Mouse (Mus musculus) MEL (cell line): ENCODE measurements at regions not wholly inside any gene's neighbourhood (a gene's known extent, or its start where the extent isn't known, plus 50 kb on each side); places are given as distances from the start of the nearest gene placed in this dataset.

ENCODE experiments used
- DNase-seq: peaks from one replicate; pipeline ENCODE4 v3.0.0; 2011; ENCODE audit warnings: low read depth, low spot score
- H3K27ac ChIP-seq: 2 replicates; pipeline ENCODE4 v1.5.1; 2012; ENCODE audit warnings: low read depth, mild to moderate bottlenecking, control low read depth, low read length, moderate library complexity; ENCODE audit not compliant: control insufficient read depth
- H3K27me3 ChIP-seq, 2 experiments: fragments of 150-350 bp in 1 of 2; sonication (generic) in 1 of 2; 2 replicates each; pipeline ENCODE4 v1.6.1; 2012; ENCODE audit warnings: low read length in 2 of 2, mild to moderate bottlenecking in 2 of 2, improper control_type of control experiment in 1 of 2, moderate library complexity in 1 of 2; ENCODE audit not compliant: insufficient read depth in 2 of 2, control insufficient read depth in 1 of 2
- H3K36me3 ChIP-seq, 2 experiments: 2 replicates each; pipeline ENCODE4 v1.6.1; 2012 to 2014; ENCODE audit warnings: low read length in 2 of 2, improper control_type of control experiment in 1 of 2, inconsistent platforms in 1 of 2, mild to moderate bottlenecking in 1 of 2; ENCODE audit not compliant: insufficient read depth in 2 of 2, control insufficient read depth in 1 of 2
- H3K4me1 ChIP-seq, 2 experiments: fragments of 150-350 bp in 1 of 2; sonication (generic) in 1 of 2; 2 replicates each; pipeline ENCODE4 v1.6.1; 2012; ENCODE audit warnings: low read length in 2 of 2, improper control_type of control experiment in 1 of 2, mild to moderate bottlenecking in 1 of 2; ENCODE audit not compliant: insufficient read depth in 2 of 2, control insufficient read depth in 1 of 2
- H3K4me3 ChIP-seq, 2 experiments: fragments of 150-350 bp in 1 of 2; sonication (generic) in 1 of 2; 2 replicates each; pipeline ENCODE4 v1.5.1; 2012; ENCODE audit warnings: low read depth in 2 of 2, low read length in 2 of 2, mild to moderate bottlenecking in 2 of 2, moderate library complexity in 2 of 2, control low read depth in 1 of 2, improper control_type of control experiment in 1 of 2; ENCODE audit not compliant: control insufficient read depth in 1 of 2, insufficient read depth in 1 of 2
- H3K79me2 ChIP-seq: 2 replicates; pipeline ENCODE4 v1.6.1; 2012; ENCODE audit warnings: mild to moderate bottlenecking, low read length, moderate library complexity; ENCODE audit not compliant: control insufficient read depth, poor library complexity, insufficient read depth
- H3K9ac ChIP-seq: 2 replicates; pipeline ENCODE4 v1.6.1; 2012; ENCODE audit warnings: low read depth, mild to moderate bottlenecking, control low read depth, low read length, moderate library complexity; ENCODE audit not compliant: control insufficient read depth, poor library complexity, severe bottlenecking
- H3K9me3 ChIP-seq: fragments of 150-350 bp; sonication (generic); replicated peaks from 2 replicates; pipeline ENCODE4 v1.6.1; 2012; ENCODE audit warnings: mild to moderate bottlenecking, low read length, improper control_type of control experiment, moderate library complexity; ENCODE audit not compliant: insufficient read depth
- BHLHE40 ChIP-seq: IDR thresholded peaks from 2 replicates; pipeline ENCODE4 v1.6.1; 2012; ENCODE audit warnings: low read depth, mild to moderate bottlenecking, inconsistent platforms, low read length, improper control_type of control experiment, borderline replicate concordance
- CHD1 ChIP-seq: IDR thresholded peaks from 2 replicates; pipeline ENCODE4 v1.6.1; 2012; ENCODE audit warnings: low read depth, mild to moderate bottlenecking, inconsistent platforms, low read length, improper control_type of control experiment
- CHD2 ChIP-seq: IDR thresholded peaks from 2 replicates; pipeline ENCODE4 v1.6.1; 2011; ENCODE audit warnings: low read length, improper control_type of control experiment
- CTCF ChIP-seq, 3 experiments: IDR thresholded peaks in 2 of 3; conservative IDR thresholded peaks in 1 of 3; 2 replicates each; pipeline ENCODE4 v1.5.1; 2011 to 2012; ENCODE audit warnings: low read length in 3 of 3, low read depth in 2 of 3, mild to moderate bottlenecking in 2 of 3, improper control_type of control experiment in 1 of 3, inconsistent platforms in 1 of 3, mixed read lengths in 1 of 3, moderate library complexity in 1 of 3; ENCODE audit not compliant: control insufficient read depth in 1 of 3, insufficient read depth in 1 of 3, poor library complexity in 1 of 3, severe bottlenecking in 1 of 3
- E2F4 ChIP-seq: IDR thresholded peaks from 2 replicates; pipeline ENCODE4 v1.6.1; 2011; ENCODE audit warnings: low read depth, low read length, improper control_type of control experiment, borderline replicate concordance
- ELF1 ChIP-seq: IDR thresholded peaks from 2 replicates; pipeline ENCODE4 v1.6.1; 2014; ENCODE audit warnings: low read depth, mild to moderate bottlenecking, inconsistent platforms, low read length, improper control_type of control experiment, moderate library complexity
- EP300 ChIP-seq, 2 experiments: IDR thresholded peaks; 2 replicates each; pipeline ENCODE4 v1.6.1; 2011; ENCODE audit warnings: improper control_type of control experiment in 2 of 2, low read length in 2 of 2, low read depth in 1 of 2, mild to moderate bottlenecking in 1 of 2
- ETS1 ChIP-seq: IDR thresholded peaks from 2 replicates; pipeline ENCODE4 v1.6.1; 2012; ENCODE audit warnings: low read depth, mild to moderate bottlenecking, inconsistent platforms, low read length, improper control_type of control experiment, moderate library complexity
- GABPA ChIP-seq: IDR thresholded peaks from 2 replicates; pipeline ENCODE4 v1.6.1; 2012; ENCODE audit warnings: low read depth, mild to moderate bottlenecking, inconsistent platforms, low read length, improper control_type of control experiment, moderate library complexity
- GATA1 ChIP-seq: IDR thresholded peaks from 2 replicates; pipeline ENCODE4 v1.6.1; 2011; ENCODE audit warnings: low read depth, low read length, improper control_type of control experiment
- JUND ChIP-seq: IDR thresholded peaks from 2 replicates; pipeline ENCODE4 v1.6.1; 2011; ENCODE audit warnings: low read depth, mild to moderate bottlenecking, improper control_type of control experiment, low read length
- KAT2A ChIP-seq: conservative IDR thresholded peaks from 2 replicates; pipeline ENCODE4 v1.6.1; 2012; ENCODE audit warnings: low read depth, low read length, improper control_type of control experiment, inconsistent platforms
- MAFK ChIP-seq: IDR thresholded peaks from 2 replicates; pipeline ENCODE4 v1.6.1; 2011; ENCODE audit warnings: low read depth, mild to moderate bottlenecking, low read length, improper control_type of control experiment, borderline replicate concordance
- MAX ChIP-seq: IDR thresholded peaks from 2 replicates; pipeline ENCODE4 v1.6.1; 2011; ENCODE audit warnings: low read length, improper control_type of control experiment
- MAZ ChIP-seq: IDR thresholded peaks from 2 replicates; pipeline ENCODE4 v1.6.1; 2012; ENCODE audit warnings: low read depth, mild to moderate bottlenecking, inconsistent platforms, low read length, improper control_type of control experiment
- MEF2A ChIP-seq: IDR thresholded peaks from 2 replicates; pipeline ENCODE4 v1.6.1; 2014; ENCODE audit warnings: low read depth, mild to moderate bottlenecking, inconsistent platforms, low read length, improper control_type of control experiment; ENCODE audit not compliant: poor library complexity, insufficient replicate concordance, severe bottlenecking; ENCODE audit errors: extremely low read depth
- MXI1 ChIP-seq: IDR thresholded peaks from 2 replicates; pipeline ENCODE4 v1.6.1; 2011; ENCODE audit warnings: mild to moderate bottlenecking, low read depth, low read length, improper control_type of control experiment
- MYB ChIP-seq: IDR thresholded peaks from 2 replicates; pipeline ENCODE4 v1.6.1; 2011; ENCODE audit warnings: mild to moderate bottlenecking, low read depth, low read length, improper control_type of control experiment
- NELFE ChIP-seq: IDR thresholded peaks from 2 replicates; pipeline ENCODE4 v1.6.1; 2011; ENCODE audit warnings: low read depth, low read length, improper control_type of control experiment
- POLR2A ChIP-seq, 2 experiments: IDR thresholded peaks; 2 replicates each; pipeline ENCODE4 v1.6.1; 2011 to 2012; ENCODE audit warnings: low read length in 2 of 2, mild to moderate bottlenecking in 2 of 2, control low read depth in 1 of 2, improper control_type of control experiment in 1 of 2, low read depth in 1 of 2, moderate library complexity in 1 of 2; ENCODE audit not compliant: control insufficient read depth in 1 of 2, insufficient read depth in 1 of 2, poor library complexity in 1 of 2
- POLR2AphosphoS2 ChIP-seq: IDR thresholded peaks from 2 replicates; pipeline ENCODE4 v1.6.1; 2011; ENCODE audit warnings: low read length, improper control_type of control experiment
- POLR2AphosphoS5 ChIP-seq: IDR thresholded peaks from 2 replicates; pipeline ENCODE4 v1.6.1; 2012; ENCODE audit warnings: low read depth, borderline replicate concordance, mild to moderate bottlenecking, inconsistent platforms, low read length, moderate library complexity, mixed read lengths
- RAD21 ChIP-seq: IDR thresholded peaks from 2 replicates; pipeline ENCODE4 v1.6.1; 2011; ENCODE audit warnings: mild to moderate bottlenecking, low read depth, low read length, improper control_type of control experiment
- RCOR1 ChIP-seq: IDR thresholded peaks from 2 replicates; pipeline ENCODE4 v1.6.1; 2012; ENCODE audit warnings: low read depth, mild to moderate bottlenecking, inconsistent platforms, low read length, improper control_type of control experiment
- SIN3A ChIP-seq: IDR thresholded peaks from 2 replicates; pipeline ENCODE4 v1.6.1; 2012; ENCODE audit warnings: low read length, improper control_type of control experiment, inconsistent platforms
- TAL1 ChIP-seq: IDR thresholded peaks from 2 replicates; pipeline ENCODE4 v1.6.1; 2012; ENCODE audit warnings: mild to moderate bottlenecking, inconsistent platforms, low read length, moderate library complexity, mixed read lengths
- TBP ChIP-seq: IDR thresholded peaks from 2 replicates; pipeline ENCODE4 v1.8.0; 2011; ENCODE audit warnings: low read depth, low read length, improper control_type of control experiment
- TCF12 ChIP-seq: IDR thresholded peaks from 2 replicates; pipeline ENCODE4 v1.6.1; 2014; ENCODE audit warnings: low read depth, mild to moderate bottlenecking, inconsistent platforms, low read length, improper control_type of control experiment, moderate library complexity
- UBTF ChIP-seq: IDR thresholded peaks from 2 replicates; pipeline ENCODE4 v1.6.1; 2012; ENCODE audit warnings: low read depth, mild to moderate bottlenecking, inconsistent platforms, low read length, improper control_type of control experiment, moderate library complexity, borderline replicate concordance; ENCODE audit not compliant: insufficient read depth
- USF1 ChIP-seq: IDR thresholded peaks from 2 replicates; pipeline ENCODE4 v1.6.1; 2014; ENCODE audit warnings: low read depth, mild to moderate bottlenecking, inconsistent platforms, low read length, improper control_type of control experiment, moderate library complexity
- USF2 ChIP-seq, 2 experiments: IDR thresholded peaks; 2 replicates each; pipeline ENCODE4 v1.6.1; 2011 to 2012; ENCODE audit warnings: improper control_type of control experiment in 2 of 2, low read length in 2 of 2, borderline replicate concordance in 1 of 2, inconsistent platforms in 1 of 2, low read depth in 1 of 2, mild to moderate bottlenecking in 1 of 2; ENCODE audit not compliant: insufficient read depth in 1 of 2
- ZC3H11A ChIP-seq: IDR thresholded peaks from 2 replicates; pipeline ENCODE4 v1.6.1; 2012; ENCODE audit warnings: low read depth, mild to moderate bottlenecking, inconsistent platforms, low read length, improper control_type of control experiment
- ZKSCAN1 ChIP-seq: IDR thresholded peaks from 2 replicates; pipeline ENCODE4 v1.6.1; 2012; ENCODE audit warnings: low read depth, mild to moderate bottlenecking, inconsistent platforms, low read length, improper control_type of control experiment, moderate library complexity
- ZMIZ1 ChIP-seq: IDR thresholded peaks from 2 replicates; pipeline ENCODE4 v1.6.1; 2012; ENCODE audit warnings: low read depth, mild to moderate bottlenecking, inconsistent platforms, low read length, improper control_type of control experiment, moderate library complexity
- ZNF384 ChIP-seq: IDR thresholded peaks from 2 replicates; pipeline ENCODE4 v1.6.1; 2012; ENCODE audit warnings: low read depth, mild to moderate bottlenecking, inconsistent platforms, low read length, improper control_type of control experiment

DNA sequence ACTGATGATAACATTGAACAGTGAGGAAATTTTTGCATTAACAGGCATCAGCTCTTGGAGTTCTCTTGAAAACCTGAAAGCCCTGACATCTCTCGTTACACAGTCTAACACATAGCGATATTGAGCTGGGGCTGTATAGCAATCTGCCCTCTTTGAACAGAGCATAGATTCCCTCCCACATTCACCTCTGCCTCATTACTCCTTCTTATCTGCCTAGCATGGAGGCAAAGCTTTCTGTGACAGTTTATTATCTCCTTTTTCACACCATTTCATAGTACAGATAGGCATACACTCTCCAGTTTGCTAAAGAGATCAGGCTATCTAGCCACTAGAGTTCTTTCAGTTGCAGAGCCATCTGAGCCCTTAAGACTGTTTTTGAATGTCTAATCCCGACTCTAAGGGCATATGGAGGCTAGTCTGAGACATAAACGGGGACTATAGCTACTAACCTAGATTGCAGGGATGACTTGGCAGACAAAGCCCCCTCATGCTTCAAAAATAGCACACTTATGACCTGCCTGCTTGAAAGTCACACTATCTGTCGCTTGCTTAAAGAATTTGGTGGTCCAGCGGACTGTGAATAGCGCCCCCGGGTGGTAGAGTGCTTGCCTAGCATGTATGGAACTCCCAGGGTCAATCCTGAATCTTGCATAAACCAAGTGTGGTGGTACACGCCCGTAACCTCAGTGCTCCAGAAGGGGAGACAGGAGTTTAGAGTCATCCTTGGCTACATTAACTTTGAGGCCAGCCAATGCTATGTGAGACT lies 106.1 kb upstream of the Tmem164 start:
- Histone ChIP-seq H3K27ac (peak overlapping the region; percentile 97), H3K27me3 (no peaks in the 10 kb centered on the region), H3K36me3 (peaks cover 0 to 55% of the 10 kb centered on the region in 2 experiments; a peak in 2 of 4 replicates), H3K9me3 (no peaks in the 10 kb centered on the region), H3K79me2 (no peaks in the 10 kb centered on the region; the same call in 1 of the 2 replicates), H3K4me1 (peaks cover 36 to 40% of the 10 kb centered on the region in 2 experiments), H3K9ac (peak overlapping the region; percentile 48), H3K4me3 (peak overlapping the region; percentile 4 to 28)
- peak; percentile 91 for DNase-seq
- TF ChIP-seq ZKSCAN1 (no peak), GABPA (no peak), TBP (peak; percentile 52; the same call in 1 of the 2 replicates), RAD21 (peak; percentile 33), CHD1 (peak; percentile 62; the same call in 1 of the 2 replicates), MAZ (peak; percentile 74), ZMIZ1 (0 out of 2 replicates have a peak, but pooled peaks have one; percentile 13), POLR2AphosphoS5 (no peak), TCF12 (peak; percentile 95), MEF2A (no peak), ELF1 (no peak), EP300 (IDR thresholded peaks at IDR 0.05; ENCODE audit: low read depth in 1 of 2, low read length in 2 of 2) (peak; percentile 98 to 99), NELFE (peak; percentile 63), MYB (peak; percentile 90), CTCF (IDR thresholded peaks at IDR 0.05 in 2 of 3, conservative IDR thresholded peaks at IDR 0.05 in 1 of 3; ENCODE audit: control insufficient read depth in 1 of 3, insufficient read depth in 1 of 3, low read depth in 2 of 3, low read length in 3 of 3, poor library complexity in 1 of 3, severe bottlenecking in 1 of 3) (peak; percentile 74 to 83 (median 80)), MXI1 (peak; percentile 42), MAX (no peak; the same call in 1 of the 2 replicates), GATA1 (peak; percentile 99), ZNF384 (peak; percentile 59), BHLHE40 (0 out of 2 replicates have a peak, but pooled peaks have one; percentile 23), E2F4 (no peak), KAT2A (no peak; the same call in 1 of the 2 replicates), SIN3A (peak; percentile 88), ZC3H11A (0 out of 2 replicates have a peak, but pooled peaks have one; percentile 12), USF1 (no peak), JUND (no peak), UBTF (no peak), POLR2AphosphoS2 (peak; percentile 47; the same call in 1 of the 2 replicates), CHD2 (no peak; the same call in 1 of the 2 replicates), MAFK (peak; percentile 42; the same call in 1 of the 2 replicates), USF2 (IDR thresholded peaks at IDR 0.05; ENCODE audit: borderline replicate concordance in 1 of 2, insufficient read depth in 1 of 2, low read depth in 1 of 2, low read length in 2 of 2) (no peak), POLR2A (IDR thresholded peaks at IDR 0.05; ENCODE audit: control insufficient read depth in 1 of 2, insufficient read depth in 1 of 2, low read depth in 1 of 2, low read length in 2 of 2, poor library complexity in 1 of 2) (peak in 1 of 2 experiments; percentile 45; a peak in 2 of 4 replicates), TAL1 (peak; percentile 36), ETS1 (peak; percentile 84), RCOR1 (peak; percentile 95)
